Mouse (Mus musculus): ENCODE data around the gene Gm15085.
"Not testable (repeated sequence)": the region's sequence is repeated elsewhere in the genome, so short reads cannot be mapped to it uniquely, and the experiment has no call there.

Gm15085 gene

GRCm38 (mm10) chrX:149447317-149447716 lies at the start of gene Gm15085:
Gm15085 (plus strand) TSS chrX:149447617.
- not testable (repeated sequence) for DNase-seq (ENCODE audit: low spot score)
